Mouse (Mus musculus): ENCODE measurements around the gene Nob1. TPM values are rescaled to one million over a fixed set of nuclear protein-coding genes. Genes with fewer than 3 reads are reported as not detected.

Nob1 gene
- polyA plus RNA-seq, 1 experiment = 31.2 TPM

DNA sequence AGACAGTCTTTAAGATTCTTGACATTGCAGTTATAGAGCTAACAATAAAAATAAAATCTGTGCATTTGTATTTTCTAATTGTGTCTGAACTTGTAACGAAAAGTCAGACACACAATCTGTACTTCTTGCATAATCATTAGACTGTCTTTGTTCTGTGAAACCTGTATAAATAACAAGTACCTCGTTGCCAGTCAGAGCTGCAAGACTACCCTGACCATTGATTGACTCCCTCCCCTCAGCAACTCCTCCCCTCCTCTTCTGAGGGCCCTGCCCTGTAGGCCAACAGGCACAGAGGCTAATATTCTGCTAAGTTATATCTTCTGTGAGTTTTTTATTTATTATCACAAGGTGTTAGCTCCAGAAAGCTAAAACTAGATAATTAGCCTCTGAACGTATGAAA lies 18.9 kb downstream of the Nob1 start:
- Histone ChIP-seq H3K36me3 (replicated peaks; ENCODE audit: low read length) (peaks cover 37% of the 10 kb centered on the region), H3K4me1 (peaks cover 70% of the 10 kb centered on the region), H3K4me3 (replicated peaks) (no peak overlapping the region), H3K9me3 (no peaks in the 10 kb centered on the region), H3K27me3 (replicated peaks) (no peaks in the 10 kb centered on the region)
- TF ChIP-seq GATA1 (IDR thresholded peaks at IDR 0.05; ENCODE audit: borderline replicate concordance, low read length) = no peak
- TF ChIP-seq FLI1 (IDR thresholded peaks at IDR 0.05; ENCODE audit: low read length) = no peak

DNA sequence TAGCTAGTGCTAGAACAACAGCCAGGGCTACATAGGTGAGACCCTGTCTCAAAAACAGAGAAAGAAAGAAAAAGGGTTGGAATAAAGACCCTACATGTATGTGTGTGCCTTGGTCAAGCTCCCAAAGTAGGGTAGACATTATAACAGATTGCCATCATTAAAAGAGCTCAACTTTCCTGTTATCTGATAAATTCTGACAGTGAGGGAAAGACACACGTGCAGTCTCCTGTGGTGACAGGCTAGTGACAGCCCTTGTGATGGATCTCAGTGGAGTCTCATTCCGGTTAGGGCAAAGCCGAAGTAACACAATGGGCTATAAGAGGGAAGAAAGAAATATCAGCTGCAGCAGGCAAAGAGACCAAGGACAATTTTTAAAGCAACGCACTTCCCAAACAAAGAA lies 20.8 kb downstream of the Nob1 start:
- no peaks in the 10 kb centered on the region for H3K9me3 ChIP-seq
- no peak for TF ChIP-seq FLI1 (IDR thresholded peaks at IDR 0.05; ENCODE audit: low read length)
- no peak for TF ChIP-seq GATA1 (IDR thresholded peaks at IDR 0.05; ENCODE audit: borderline replicate concordance, low read length)
- peaks cover 80% of the 10 kb centered on the region for H3K4me1 ChIP-seq
- peaks cover 20% of the 10 kb centered on the region for H3K36me3 ChIP-seq (replicated peaks; ENCODE audit: low read length)
- peak overlapping the region; percentile 89 for H3K4me3 ChIP-seq (replicated peaks)
- H3K27me3 ChIP-seq (replicated peaks) = no peaks in the 10 kb centered on the region

DNA sequence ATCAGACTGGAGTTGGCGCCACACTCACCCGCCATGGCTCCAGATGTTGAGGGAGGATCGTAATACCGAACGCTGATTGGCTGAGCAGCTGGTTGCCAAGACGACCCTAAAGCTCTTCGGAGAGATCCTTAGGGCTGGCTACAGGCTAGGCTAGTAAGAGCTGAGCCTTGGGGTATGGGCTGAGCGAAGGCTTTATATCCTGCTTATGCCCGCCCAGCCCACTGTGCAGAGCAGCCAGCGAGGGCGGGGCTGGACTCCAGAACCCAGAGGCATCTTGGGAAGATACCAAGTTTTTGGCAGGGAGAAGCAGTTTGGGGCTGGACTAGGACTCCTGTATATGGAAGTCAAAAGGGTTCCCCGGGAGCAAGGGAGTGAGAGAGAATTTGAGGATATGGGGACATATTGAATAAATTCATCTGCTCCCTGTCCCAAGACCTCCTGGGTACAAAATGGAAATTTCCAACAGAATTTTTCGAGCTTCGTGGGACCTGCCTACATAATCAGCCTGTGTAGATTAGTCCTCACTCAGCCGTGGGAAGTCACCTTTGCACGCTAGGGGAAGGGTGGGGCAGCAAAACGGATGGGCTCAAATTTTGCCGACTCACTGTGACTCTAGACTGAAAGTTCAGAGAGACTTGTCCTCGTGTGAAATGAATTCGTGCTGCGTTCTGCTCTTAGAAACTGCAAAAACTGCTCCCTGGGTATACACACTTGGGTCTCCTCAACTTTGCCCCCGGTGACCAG lies 21.6 kb downstream of the Nob1 start, which contains the start of gene Nqo1:
Nqo1 (minus strand) TSS at position 169 of the 744 bp plus-strand sequence.
- peaks cover 15% of the 10 kb centered on the region for H3K36me3 ChIP-seq (replicated peaks; ENCODE audit: low read length)
- H3K4me3 ChIP-seq (replicated peaks) = peak within 1 kb of the TSS; percentile 89
- H3K9me3 ChIP-seq = no peaks in the 10 kb centered on the region
- no peaks in the 10 kb centered on the region for H3K27me3 ChIP-seq (replicated peaks)
- H3K4me1 ChIP-seq = peaks cover 84% of the 10 kb centered on the region
- TF ChIP-seq GATA1 (IDR thresholded peaks at IDR 0.05; ENCODE audit: borderline replicate concordance, low read length) (no peak), FLI1 (IDR thresholded peaks at IDR 0.05; ENCODE audit: low read length) (no peak)

DNA sequence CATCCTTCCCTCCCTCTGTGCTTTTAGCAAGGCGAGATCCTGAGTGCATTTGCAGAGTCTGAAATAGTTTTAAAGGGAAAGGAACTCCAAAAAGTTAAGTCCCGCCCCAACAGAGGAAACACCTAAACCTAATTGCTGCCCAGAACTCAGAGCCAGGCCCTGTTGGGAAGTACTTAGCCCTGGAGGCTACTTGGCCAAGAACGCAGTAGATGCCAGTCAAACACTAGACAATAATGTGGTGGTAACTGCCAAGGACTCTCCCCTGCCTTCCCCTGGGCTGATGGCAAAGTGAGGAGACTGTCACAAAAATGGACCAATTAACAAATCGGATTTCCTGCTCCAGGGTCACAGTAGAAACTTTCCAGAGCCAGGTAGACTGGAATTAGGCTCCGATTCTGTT lies 23.0 kb downstream of the Nob1 start:
- Histone ChIP-seq H3K36me3 (replicated peaks; ENCODE audit: low read length) (peaks cover 2% of the 10 kb centered on the region), H3K9me3 (no peaks in the 10 kb centered on the region), H3K27me3 (replicated peaks) (no peaks in the 10 kb centered on the region), H3K4me1 (peaks cover 83% of the 10 kb centered on the region), H3K4me3 (replicated peaks) (peak overlapping the region; percentile 62)
- TF ChIP-seq FLI1 (IDR thresholded peaks at IDR 0.05; ENCODE audit: low read length) (no peak), GATA1 (IDR thresholded peaks at IDR 0.05; ENCODE audit: borderline replicate concordance, low read length) (no peak)

DNA sequence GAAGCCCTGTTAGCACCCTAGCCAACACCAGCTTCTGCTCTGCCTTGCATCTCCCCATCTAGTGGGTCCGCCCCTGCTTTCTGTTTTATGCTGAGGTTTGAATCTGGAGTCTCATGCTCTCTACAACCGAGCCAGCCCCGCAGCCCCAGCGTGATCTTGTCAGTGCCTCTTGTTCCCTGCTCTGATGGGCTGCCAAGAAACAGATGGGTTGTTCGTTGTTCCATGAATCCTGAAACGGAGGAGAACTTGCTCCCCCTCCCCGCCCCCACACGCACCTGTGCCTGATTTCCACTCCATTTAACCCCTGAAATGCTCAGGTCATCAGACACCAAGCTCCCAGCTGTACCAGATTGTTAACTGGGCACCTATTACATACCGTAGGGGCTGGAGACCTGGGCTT lies 25.4 kb downstream of the Nob1 start:
- H3K4me3 ChIP-seq (replicated peaks) = no peak overlapping the region
- H3K4me1 ChIP-seq = peaks cover 75% of the 10 kb centered on the region
- TF ChIP-seq FLI1 (IDR thresholded peaks at IDR 0.05; ENCODE audit: low read length) = no peak
- no peak for TF ChIP-seq GATA1 (IDR thresholded peaks at IDR 0.05; ENCODE audit: borderline replicate concordance, low read length)
- no peaks in the 10 kb centered on the region for H3K27me3 ChIP-seq (replicated peaks)
- no peaks in the 10 kb centered on the region for H3K9me3 ChIP-seq
- H3K36me3 ChIP-seq (replicated peaks; ENCODE audit: low read length) = no peaks in the 10 kb centered on the region

DNA sequence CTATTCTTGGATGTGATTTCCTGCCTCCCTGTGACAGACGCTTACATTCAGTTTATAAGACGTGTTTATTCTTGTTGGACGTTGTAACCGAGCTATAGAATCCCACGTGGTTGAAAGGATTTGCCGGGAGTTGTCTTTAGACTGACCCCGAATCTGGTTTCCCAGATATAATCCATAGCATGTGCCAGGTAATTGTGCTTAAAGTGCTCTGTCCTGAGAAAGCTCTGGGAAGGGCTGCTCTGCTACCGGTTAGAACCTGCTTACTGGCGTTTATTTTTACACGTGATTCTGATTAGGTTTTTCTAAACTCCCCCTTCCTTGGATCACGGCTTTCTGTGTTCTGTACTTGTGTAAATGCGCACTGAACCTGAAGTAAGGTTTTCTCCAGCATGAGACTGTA lies 27.2 kb downstream of the Nob1 start:
- TF ChIP-seq GATA1 (IDR thresholded peaks at IDR 0.05; ENCODE audit: borderline replicate concordance, low read length) (no peak), FLI1 (IDR thresholded peaks at IDR 0.05; ENCODE audit: low read length) (no peak)
- Histone ChIP-seq H3K9me3 (no peaks in the 10 kb centered on the region), H3K4me3 (replicated peaks) (no peak overlapping the region), H3K27me3 (replicated peaks) (no peaks in the 10 kb centered on the region), H3K36me3 (replicated peaks; ENCODE audit: low read length) (peaks cover 2% of the 10 kb centered on the region), H3K4me1 (peaks cover 56% of the 10 kb centered on the region)

DNA sequence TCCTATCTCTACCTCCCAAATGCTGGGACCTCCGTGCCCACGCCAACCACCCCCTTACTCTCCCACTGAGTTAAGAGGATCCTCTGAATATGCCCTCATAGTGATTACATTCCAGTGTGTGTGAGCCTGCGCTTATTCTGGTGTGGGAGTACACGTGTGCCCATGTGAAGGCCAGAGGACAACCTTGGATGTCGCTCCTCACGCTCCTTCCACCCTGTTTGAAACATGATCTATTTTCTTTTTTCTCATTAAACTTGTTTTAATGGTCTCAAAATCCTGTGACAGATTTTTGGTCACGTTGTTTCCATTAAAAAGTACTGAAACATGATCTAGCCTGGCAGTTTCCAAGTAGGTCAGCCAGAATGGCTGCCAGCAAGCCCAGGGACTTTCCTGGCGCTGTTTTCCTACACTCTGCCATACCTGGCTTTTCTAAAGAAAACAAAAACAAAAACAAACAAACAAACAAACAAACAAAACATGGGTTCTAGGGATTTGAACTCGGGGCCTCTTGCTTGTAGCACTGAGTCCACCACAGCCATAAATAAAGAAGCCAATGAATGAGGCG lies 28.7 kb downstream of the Nob1 start:
- TF ChIP-seq GATA1 (IDR thresholded peaks at IDR 0.05; ENCODE audit: borderline replicate concordance, low read length) = no peak
- TF ChIP-seq FLI1 (IDR thresholded peaks at IDR 0.05; ENCODE audit: low read length) = no peak
- Histone ChIP-seq H3K27me3 (replicated peaks) (no peaks in the 10 kb centered on the region), H3K36me3 (replicated peaks; ENCODE audit: low read length) (peaks cover 6% of the 10 kb centered on the region), H3K4me1 (peaks cover 49% of the 10 kb centered on the region), H3K9me3 (no peaks in the 10 kb centered on the region), H3K4me3 (replicated peaks) (no peak overlapping the region)

DNA sequence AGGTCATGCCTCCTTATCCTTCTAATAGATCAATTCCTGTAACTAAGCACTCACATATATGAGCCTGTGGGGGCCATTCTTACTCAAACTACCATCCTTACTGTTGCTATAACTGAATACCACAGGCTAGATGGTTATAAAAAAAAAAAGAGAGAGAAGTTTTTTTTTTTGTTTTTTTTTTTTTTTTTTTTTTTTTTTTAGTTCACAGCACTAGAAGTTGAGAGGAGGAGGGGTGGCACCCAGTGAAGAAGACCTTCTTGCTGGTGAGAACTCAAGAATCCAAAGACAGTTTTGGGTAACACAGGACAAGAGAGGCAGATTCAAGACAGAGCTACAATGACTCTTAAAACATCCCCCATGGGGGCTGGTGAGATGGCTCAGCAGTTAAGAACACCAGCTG lies 29.5 kb downstream of the Nob1 start:
- Histone ChIP-seq H3K27me3 (replicated peaks) (no peaks in the 10 kb centered on the region), H3K4me3 (replicated peaks) (no peak overlapping the region), H3K9me3 (no peaks in the 10 kb centered on the region), H3K4me1 (peaks cover 50% of the 10 kb centered on the region), H3K36me3 (replicated peaks; ENCODE audit: low read length) (peaks cover 7% of the 10 kb centered on the region)
- TF ChIP-seq GATA1 (IDR thresholded peaks at IDR 0.05; ENCODE audit: borderline replicate concordance, low read length) (no peak), FLI1 (IDR thresholded peaks at IDR 0.05; ENCODE audit: low read length) (no peak)

DNA sequence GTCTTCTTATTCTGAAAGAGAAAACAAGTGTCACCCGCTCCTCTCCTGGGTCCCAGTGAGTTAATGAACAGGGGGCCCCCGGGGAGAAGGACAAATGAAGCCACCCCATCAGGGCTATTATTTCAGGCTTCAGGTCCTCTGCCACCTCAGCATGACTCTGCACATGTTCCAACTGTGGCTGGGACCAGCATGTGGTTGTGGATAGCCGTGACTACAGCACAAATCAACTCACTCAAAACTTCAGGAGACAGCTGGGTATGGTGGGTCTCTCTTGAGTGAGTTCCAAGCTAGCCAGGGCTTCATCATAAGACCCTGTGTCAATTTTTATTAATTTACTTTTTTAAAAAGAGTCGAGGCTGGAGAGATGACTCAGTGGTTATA lies 33.7 kb downstream of the Nob1 start:
- TF ChIP-seq FLI1 (IDR thresholded peaks at IDR 0.05; ENCODE audit: low read length) = no peak
- TF ChIP-seq GATA1 (IDR thresholded peaks at IDR 0.05; ENCODE audit: borderline replicate concordance, low read length) = no peak

DNA sequence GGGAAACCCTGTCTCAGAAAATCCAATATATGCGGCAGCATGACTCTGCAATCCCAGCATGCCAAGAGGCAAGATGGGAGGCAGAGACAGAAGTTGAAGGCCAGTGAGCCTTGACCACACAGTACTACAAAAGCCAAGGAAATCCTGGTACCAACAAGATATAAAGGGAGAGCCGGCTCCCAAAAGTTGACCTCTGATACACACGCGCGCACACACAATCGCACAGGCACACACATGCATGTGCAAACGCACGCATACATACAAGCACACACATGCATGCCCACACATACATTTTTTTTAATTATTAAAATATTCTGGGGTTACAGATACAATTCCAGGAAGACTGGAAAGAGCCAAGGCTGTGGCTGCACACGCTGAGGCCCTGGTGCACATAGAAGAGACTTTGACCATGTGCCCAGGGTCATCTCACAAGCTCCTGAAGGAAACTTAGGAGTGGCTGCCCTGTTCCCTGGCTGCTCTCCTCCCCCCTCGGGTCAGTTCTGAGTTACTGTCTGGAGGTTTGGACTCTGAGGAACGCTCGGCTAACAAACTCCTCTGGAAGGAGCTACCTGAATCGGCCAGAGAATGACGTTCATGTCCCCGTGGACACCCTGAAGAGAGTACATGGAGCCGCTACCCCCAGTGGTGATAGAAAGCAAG lies 34.2 kb downstream of the Nob1 start:
- no peak for TF ChIP-seq GATA1 (IDR thresholded peaks at IDR 0.05; ENCODE audit: borderline replicate concordance, low read length)
- TF ChIP-seq FLI1 (IDR thresholded peaks at IDR 0.05; ENCODE audit: low read length) = no peak
- Histone ChIP-seq H3K36me3 (replicated peaks; ENCODE audit: low read length) (peaks cover 26% of the 10 kb centered on the region), H3K4me1 (peaks cover 49% of the 10 kb centered on the region), H3K4me3 (replicated peaks) (no peak overlapping the region), H3K9me3 (no peaks in the 10 kb centered on the region), H3K27me3 (replicated peaks) (no peaks in the 10 kb centered on the region)

More for the DNA sequence above, 33.7 kb downstream of the Nob1 start:
- peaks cover 26% of the 10 kb centered on the region for H3K36me3 ChIP-seq (replicated peaks; ENCODE audit: low read length)
- H3K9me3 ChIP-seq = no peaks in the 10 kb centered on the region
- no peak overlapping the region for H3K4me3 ChIP-seq (replicated peaks)
- H3K27me3 ChIP-seq (replicated peaks) = no peaks in the 10 kb centered on the region
- H3K4me1 ChIP-seq = peaks cover 47% of the 10 kb centered on the region

All from megakaryocyte, embryonic 14.5 days (primary cell).